Mouse (Mus musculus) neural tube, embryonic 15.5 days (tissue): ENCODE measurements at regions not wholly inside any gene's neighbourhood (a gene's known extent, or its start where the extent isn't known, plus 50 kb on each side); places are given as distances from the start of the nearest gene placed in this dataset.

Source experiments
- ATAC-seq: fragments of 200-750 bp; cut with Nextera tagmentation; 2 replicates; pipeline ENCODE4 v1.8.0; 2017; ENCODE audit warnings: mild to moderate bottlenecking, moderate TSS enrichment, moderate library complexity; ENCODE audit not compliant: low FRiP score
- H3K27ac ChIP-seq: fragments of 300-500 bp; sonication (generic); replicated peaks from 2 replicates; pipeline ENCODE4 v1.5.1; 2015; ENCODE audit warnings: mild to moderate bottlenecking, inconsistent platforms
- H3K27me3 ChIP-seq: fragments of 300-500 bp; sonication (generic); replicated peaks from 2 replicates; pipeline ENCODE4 v1.6.1; 2015; ENCODE audit warnings: inconsistent platforms
- H3K36me3 ChIP-seq: fragments of 300-500 bp; sonication (generic); 2 replicates; pipeline ENCODE4 v1.6.1; 2015; ENCODE audit warnings: inconsistent platforms
- H3K4me1 ChIP-seq: fragments of 300-500 bp; sonication (generic); 2 replicates; pipeline ENCODE4 v1.6.1; 2015; ENCODE audit warnings: inconsistent platforms
- H3K4me2 ChIP-seq: fragments of 300-500 bp; sonication (generic); 2 replicates; pipeline ENCODE4 v1.6.1; 2015; ENCODE audit warnings: inconsistent platforms, mild to moderate bottlenecking, moderate library complexity
- H3K4me3 ChIP-seq: fragments of 300-500 bp; sonication (generic); replicated peaks from 2 replicates; pipeline ENCODE4 v1.5.1; 2015; ENCODE audit warnings: mild to moderate bottlenecking, inconsistent platforms
- H3K9ac ChIP-seq: fragments of 300-500 bp; sonication (generic); replicated peaks from 2 replicates; pipeline ENCODE4 v1.6.1; 2015; ENCODE audit warnings: mild to moderate bottlenecking, inconsistent platforms
- H3K9me3 ChIP-seq: fragments of 300-500 bp; sonication (generic); replicated peaks from 2 replicates; pipeline ENCODE4 v1.6.1; 2016; ENCODE audit warnings: inconsistent platforms
- WGBS: fragments of 180-500 bp; shearing (Covaris S2); methylation state at CpG from one replicate; pipeline ENCODE4 v1.1.7; 2015; ENCODE audit warnings: mixed read lengths; 5-methylcytosine and 5-hydroxymethylcytosine counted together

DNA sequence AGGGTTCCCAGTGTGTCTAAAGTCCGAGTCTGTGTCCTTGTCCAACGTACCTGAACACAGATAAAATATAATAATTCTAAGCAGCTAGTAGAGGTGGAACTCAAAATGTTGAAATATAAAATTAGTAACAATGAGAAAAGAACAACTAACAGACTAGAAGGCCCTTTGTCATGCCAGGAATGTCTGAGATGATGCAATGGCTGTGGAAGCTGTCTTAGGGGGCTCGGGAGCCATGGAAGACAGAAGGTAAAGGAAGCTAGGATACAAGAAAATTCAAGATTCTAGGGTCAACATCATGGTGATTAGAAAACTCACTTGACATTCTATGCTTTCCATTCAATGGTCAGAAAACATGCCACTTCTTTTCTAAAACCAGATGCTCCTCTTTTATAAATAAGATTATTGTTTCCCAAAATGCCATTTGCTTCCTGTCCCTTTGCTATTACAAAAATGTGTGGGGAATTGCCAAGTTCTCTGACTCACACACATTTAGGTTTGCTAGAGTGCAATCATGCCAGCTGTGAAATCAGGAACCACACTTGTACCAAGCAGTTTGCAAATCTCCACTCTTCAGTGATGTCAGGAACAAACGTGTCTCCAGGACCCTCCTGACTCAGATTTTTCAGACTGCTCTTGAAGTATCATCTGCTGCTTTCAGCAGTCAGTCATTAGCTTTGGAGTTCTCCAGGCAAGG is 175.8 kb downstream of the Tm4sf1 start:
- H3K9ac ChIP-seq = no peak overlapping the region
- H3K4me1 ChIP-seq = no peaks in the 10 kb centered on the region
- no peaks in the 10 kb centered on the region for H3K27me3 ChIP-seq
- H3K36me3 ChIP-seq = no peaks in the 10 kb centered on the region
- WGBS = 87% methylated on average over 4 of the region's 4 CpGs
- no peak overlapping the region for H3K4me3 ChIP-seq
- H3K4me2 ChIP-seq = no peak overlapping the region
- ATAC-seq = no peak
- no peak overlapping the region for H3K27ac ChIP-seq
- H3K9me3 ChIP-seq = no peaks in the 10 kb centered on the region

DNA sequence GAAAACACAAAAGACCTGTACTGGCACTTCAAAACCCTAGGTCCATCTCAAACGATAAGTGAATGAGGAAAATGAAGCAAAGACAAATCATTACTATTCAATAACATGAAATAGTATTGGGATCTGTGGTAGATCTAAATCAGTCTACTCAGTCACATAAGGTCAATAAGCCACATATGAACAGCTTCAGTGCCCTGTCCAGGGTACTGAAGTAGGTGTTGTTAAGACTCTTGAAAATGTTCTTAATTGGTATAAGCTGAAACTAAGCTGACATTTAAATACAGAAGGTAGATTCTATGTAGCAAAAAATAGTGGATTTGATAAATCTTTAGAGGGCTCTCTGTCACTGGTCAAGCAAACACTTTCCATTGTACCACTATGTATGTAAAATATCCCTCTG is 183.8 kb downstream of the Tm4sf1 start:
- H3K9me3 ChIP-seq = no peaks in the 10 kb centered on the region
- no peak overlapping the region for H3K9ac ChIP-seq
- H3K36me3 ChIP-seq = no peaks in the 10 kb centered on the region
- ATAC-seq = no peak
- H3K4me2 ChIP-seq = no peak overlapping the region
- no peak overlapping the region for H3K27ac ChIP-seq
- H3K4me1 ChIP-seq = no peaks in the 10 kb centered on the region
- WGBS = 93% methylated on average over 1 of the region's 1 CpGs
- H3K27me3 ChIP-seq = no peaks in the 10 kb centered on the region
- H3K4me3 ChIP-seq = no peak overlapping the region

DNA sequence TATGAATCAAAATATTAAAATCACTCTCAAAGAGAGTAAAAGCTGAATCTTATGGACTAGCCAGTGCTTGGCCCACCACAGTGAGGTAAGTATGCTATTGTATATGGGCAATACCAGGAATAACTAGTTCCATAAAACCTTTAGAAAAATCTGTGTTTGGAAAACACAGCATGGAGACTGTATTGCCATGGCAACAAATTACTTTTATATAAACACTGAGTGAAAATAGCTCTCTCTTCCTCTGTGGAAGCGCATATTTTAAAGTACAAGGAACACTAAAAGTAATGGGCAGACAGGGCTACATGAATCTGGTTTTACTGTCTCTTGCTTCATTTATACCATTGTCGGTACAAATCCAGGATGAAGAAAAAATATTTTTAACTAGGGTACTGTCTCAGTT is 199.5 kb downstream of the Tm4sf1 start:
- 51% methylated on average over 2 of the region's 2 CpGs for WGBS
- Histone ChIP-seq H3K9ac (no peak overlapping the region), H3K4me2 (no peak overlapping the region), H3K4me1 (no peaks in the 10 kb centered on the region), H3K9me3 (no peaks in the 10 kb centered on the region), H3K27me3 (no peaks in the 10 kb centered on the region), H3K27ac (no peak overlapping the region), H3K36me3 (no peaks in the 10 kb centered on the region), H3K4me3 (no peak overlapping the region)
- ATAC-seq = no peak

DNA sequence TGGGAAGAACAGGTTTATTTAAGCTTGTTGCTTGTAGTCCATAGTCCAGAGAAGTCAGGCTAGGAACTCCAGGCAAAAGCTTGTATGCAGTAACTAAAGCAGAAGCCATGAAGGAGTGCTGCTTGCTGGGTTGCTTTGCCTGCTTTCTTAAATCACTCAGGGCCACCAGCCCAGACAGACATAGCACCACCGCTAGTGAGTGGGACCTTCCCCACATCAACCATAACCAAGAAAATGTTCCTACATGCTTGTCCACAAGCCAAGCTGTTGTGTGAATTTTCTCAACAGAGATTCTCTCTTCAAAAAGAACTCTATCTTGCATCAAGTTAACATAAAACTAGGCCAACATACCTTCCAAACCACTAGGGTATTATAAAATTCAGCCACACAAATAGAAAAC is 201.3 kb downstream of the Tm4sf1 start:
- no peaks in the 10 kb centered on the region for H3K36me3 ChIP-seq
- H3K27ac ChIP-seq = no peak overlapping the region
- no peak overlapping the region for H3K4me3 ChIP-seq
- WGBS = 91% methylated on average over 1 of the region's 1 CpGs
- no peak overlapping the region for H3K9ac ChIP-seq
- no peaks in the 10 kb centered on the region for H3K4me1 ChIP-seq
- no peak for ATAC-seq
- H3K9me3 ChIP-seq = no peaks in the 10 kb centered on the region
- no peak overlapping the region for H3K4me2 ChIP-seq
- H3K27me3 ChIP-seq = no peaks in the 10 kb centered on the region

DNA sequence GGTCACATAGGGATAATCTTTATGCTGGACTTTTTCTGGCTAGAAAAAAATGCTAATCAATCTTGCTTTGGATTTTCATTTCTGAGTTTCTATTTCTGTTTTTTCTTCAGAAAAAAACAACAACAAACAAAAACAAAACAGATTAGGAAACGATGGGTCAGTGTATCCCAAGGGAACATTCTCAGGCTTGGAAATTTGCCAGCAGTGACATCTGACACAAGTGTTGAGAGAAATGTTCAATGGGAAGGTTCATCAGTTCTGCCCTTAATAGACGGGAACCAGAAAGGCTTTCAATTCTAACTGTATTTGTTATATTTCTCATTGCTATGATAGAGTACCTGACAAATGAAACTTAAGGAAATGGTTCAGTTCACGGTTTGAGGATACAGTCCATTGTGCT is 206.9 kb downstream of the Tm4sf1 start:
- no peaks in the 10 kb centered on the region for H3K27me3 ChIP-seq
- ATAC-seq = no peak
- H3K27ac ChIP-seq = no peak overlapping the region
- H3K4me3 ChIP-seq = no peak overlapping the region
- H3K9ac ChIP-seq = no peak overlapping the region
- no peaks in the 10 kb centered on the region for H3K36me3 ChIP-seq
- H3K9me3 ChIP-seq = no peaks in the 10 kb centered on the region
- no peak overlapping the region for H3K4me2 ChIP-seq
- WGBS = 64% methylated on average over 3 of the region's 3 CpGs
- H3K4me1 ChIP-seq = no peaks in the 10 kb centered on the region

DNA sequence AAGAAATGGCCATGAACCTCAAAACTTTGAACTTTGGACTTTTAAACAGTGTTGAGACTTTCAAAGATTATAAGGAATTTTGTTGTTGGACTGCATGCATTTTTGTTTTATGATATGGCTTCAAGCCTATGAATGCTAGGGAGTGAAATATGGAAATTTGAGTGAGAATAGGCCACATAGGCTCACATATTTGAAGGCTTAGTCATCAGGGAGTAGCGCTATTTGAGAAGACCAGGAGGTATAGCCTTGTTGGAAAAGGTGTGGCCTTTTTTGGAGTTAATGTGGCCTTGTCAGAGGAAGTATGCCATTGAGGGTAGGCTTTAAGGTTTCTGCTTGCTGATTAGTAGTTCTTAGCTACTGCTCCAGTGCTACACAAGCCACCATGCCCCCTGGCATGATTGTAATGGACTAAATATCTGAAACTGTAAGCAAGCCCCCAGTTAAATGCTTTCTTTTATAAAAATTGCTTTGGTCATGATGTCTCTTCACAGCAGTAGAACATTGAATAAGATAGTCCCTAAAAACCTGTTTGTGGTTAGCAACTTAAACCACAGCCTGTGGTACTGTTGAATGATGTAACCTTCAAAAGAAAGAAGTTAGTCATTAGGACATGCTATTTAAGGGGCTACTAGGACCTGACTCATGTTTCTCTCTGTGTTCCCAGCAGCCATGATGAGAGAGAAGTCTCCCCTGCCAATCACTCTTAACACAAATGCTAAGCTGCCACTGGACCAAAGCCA is 208.4 kb downstream of the Tm4sf1 start:
- Histone ChIP-seq H3K4me2 (no peak overlapping the region), H3K27me3 (no peaks in the 10 kb centered on the region), H3K4me3 (no peak overlapping the region), H3K9me3 (no peaks in the 10 kb centered on the region), H3K4me1 (no peaks in the 10 kb centered on the region), H3K27ac (no peak overlapping the region), H3K9ac (no peak overlapping the region), H3K36me3 (no peaks in the 10 kb centered on the region)
- ATAC-seq = no peak
- WGBS = 88% methylated on average over 1 of the region's 1 CpGs

DNA sequence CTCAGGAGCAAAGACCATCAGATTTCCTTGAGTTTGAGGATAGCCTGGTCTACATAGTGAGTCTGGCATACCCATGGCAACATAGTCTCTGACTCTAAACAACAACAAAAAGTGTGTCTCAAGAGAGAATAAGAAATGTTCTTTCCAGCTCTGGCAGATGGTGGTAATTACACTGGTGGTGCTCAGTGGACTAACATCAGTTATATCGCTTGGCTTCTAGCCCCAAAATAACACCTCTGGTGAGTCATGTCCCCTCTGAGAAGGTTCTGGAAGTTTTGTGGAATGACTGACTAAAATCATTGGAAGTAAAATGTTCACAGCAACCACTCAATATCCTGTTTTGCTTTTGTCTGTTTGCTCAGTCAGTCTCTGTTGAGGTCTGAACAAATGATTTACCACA is 227.3 kb downstream of the Tm4sf1 start:
- Histone ChIP-seq H3K36me3 (no peaks in the 10 kb centered on the region), H3K4me3 (no peak overlapping the region), H3K27me3 (no peaks in the 10 kb centered on the region), H3K9me3 (no peaks in the 10 kb centered on the region), H3K4me1 (no peaks in the 10 kb centered on the region), H3K4me2 (no peak overlapping the region), H3K27ac (no peak overlapping the region), H3K9ac (no peak overlapping the region)
- 71% methylated on average over 1 of the region's 1 CpGs for WGBS
- no peak for ATAC-seq

DNA sequence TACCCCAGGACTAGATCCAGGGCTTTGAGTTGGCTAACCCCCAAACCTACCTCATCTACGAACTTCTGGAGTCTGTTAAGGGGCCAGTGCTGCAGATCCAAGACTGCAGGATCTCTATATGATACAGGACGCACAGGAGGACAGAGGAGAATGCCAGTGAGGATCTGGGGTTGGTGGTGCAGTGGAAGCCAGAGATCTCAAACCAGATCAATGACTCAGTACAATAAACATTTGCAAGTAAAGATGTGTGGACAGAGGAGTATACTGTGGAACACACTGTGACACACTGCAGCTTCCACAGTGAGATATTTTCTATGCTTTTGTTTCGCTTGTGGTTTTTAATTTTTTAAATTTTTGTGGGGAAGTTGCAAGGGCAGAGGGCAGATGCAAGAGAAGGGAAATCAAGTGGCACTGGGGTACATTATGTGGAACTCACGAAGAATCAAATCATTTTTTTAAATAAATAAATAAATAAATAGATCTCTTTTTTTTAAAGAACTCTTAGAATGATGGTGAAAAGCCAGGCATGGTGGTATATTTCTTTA is 227.8 kb downstream of the Tm4sf1 start:
- Histone ChIP-seq H3K36me3 (no peaks in the 10 kb centered on the region), H3K27ac (no peak overlapping the region), H3K27me3 (no peaks in the 10 kb centered on the region), H3K4me2 (no peak overlapping the region), H3K9me3 (no peaks in the 10 kb centered on the region), H3K9ac (no peak overlapping the region), H3K4me1 (no peaks in the 10 kb centered on the region), H3K4me3 (no peak overlapping the region)
- ATAC-seq = no peak
- 92% methylated on average over 4 of the region's 4 CpGs for WGBS

DNA sequence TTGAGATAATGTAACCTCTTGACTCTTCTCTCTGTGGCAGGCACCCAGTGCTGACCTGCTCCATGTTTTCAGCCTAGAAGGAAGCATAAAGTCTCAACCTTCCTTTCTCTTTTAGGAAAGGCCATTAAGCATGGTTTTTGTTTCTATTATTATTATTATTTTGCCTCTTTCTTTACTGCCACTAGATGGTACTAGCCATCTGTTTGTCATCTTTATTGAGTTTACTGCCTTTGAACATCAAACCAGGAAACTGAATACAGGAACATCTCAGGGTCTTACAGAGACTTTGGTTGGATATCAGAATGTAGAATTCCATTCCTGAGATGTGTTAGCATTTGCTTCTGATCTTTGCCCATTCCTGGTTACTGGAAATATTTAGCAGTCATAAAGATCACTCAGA is 268.8 kb downstream of the Tm4sf1 start:
- Histone ChIP-seq H3K4me1 (no peaks in the 10 kb centered on the region), H3K9me3 (no peaks in the 10 kb centered on the region; the same call in 1 of the 2 replicates), H3K36me3 (no peaks in the 10 kb centered on the region), H3K4me3 (no peak overlapping the region), H3K4me2 (no peak overlapping the region), H3K9ac (no peak overlapping the region), H3K27ac (no peak overlapping the region), H3K27me3 (no peaks in the 10 kb centered on the region)
- ATAC-seq = no peak

DNA sequence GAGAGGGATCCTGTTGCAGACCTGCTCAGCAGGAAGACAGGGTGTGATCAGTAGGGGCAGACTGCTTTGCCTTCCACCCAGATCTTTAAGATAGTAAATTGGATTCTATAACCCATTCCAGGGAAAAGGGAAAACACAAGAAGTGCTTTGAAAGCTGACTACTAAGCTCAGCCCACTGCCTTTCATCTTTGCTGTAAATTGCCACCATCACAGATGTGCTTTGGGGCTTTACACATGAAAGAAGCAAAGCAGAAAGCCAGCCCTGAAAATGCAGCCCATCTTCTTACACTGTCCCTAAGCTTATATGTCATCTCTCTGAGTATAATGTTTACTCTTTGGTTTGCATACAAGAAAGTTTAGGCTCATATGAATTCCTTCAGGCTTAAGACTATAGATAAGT is 283.6 kb downstream of the Tm4sf1 start:
- H3K4me1 ChIP-seq = no peaks in the 10 kb centered on the region
- no peak for ATAC-seq
- H3K27me3 ChIP-seq = no peaks in the 10 kb centered on the region

DNA sequence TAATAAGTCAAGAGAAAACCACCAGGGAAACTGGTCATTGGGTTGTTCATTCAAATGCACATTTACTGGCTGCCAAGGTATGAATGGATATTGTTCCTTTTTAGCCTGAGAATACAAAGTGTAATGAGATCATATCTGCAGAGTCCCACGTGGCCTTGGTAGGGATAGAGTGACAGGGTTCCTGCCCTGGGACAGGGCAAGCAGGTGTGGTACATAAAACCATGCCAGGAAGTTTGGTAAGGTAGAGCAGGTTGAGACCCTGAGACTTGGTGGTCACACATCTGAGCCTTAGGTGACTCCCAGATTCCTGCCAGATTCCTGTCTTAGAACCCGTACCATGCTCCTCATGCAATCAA is 320.5 kb downstream of the Tm4sf1 start:
- WGBS = 68% methylated on average over 2 of the region's 2 CpGs
- H3K4me1 ChIP-seq = peaks cover 4% of the 10 kb centered on the region; the same call in 1 of the 2 replicates
- H3K9me3 ChIP-seq = no peaks in the 10 kb centered on the region
- no peak overlapping the region for H3K4me3 ChIP-seq
- no peak overlapping the region for H3K27ac ChIP-seq
- no peak overlapping the region for H3K9ac ChIP-seq
- H3K4me2 ChIP-seq = no peak overlapping the region
- H3K36me3 ChIP-seq = no peaks in the 10 kb centered on the region
- ATAC-seq = no peak
- no peaks in the 10 kb centered on the region for H3K27me3 ChIP-seq

More for the DNA sequence above, 283.6 kb downstream of the Tm4sf1 start:
- H3K27ac ChIP-seq = no peak overlapping the region
- H3K9me3 ChIP-seq = no peaks in the 10 kb centered on the region
- no peaks in the 10 kb centered on the region for H3K36me3 ChIP-seq
- H3K4me2 ChIP-seq = no peak overlapping the region
- no peak overlapping the region for H3K9ac ChIP-seq
- H3K4me3 ChIP-seq = no peak overlapping the region

DNA sequence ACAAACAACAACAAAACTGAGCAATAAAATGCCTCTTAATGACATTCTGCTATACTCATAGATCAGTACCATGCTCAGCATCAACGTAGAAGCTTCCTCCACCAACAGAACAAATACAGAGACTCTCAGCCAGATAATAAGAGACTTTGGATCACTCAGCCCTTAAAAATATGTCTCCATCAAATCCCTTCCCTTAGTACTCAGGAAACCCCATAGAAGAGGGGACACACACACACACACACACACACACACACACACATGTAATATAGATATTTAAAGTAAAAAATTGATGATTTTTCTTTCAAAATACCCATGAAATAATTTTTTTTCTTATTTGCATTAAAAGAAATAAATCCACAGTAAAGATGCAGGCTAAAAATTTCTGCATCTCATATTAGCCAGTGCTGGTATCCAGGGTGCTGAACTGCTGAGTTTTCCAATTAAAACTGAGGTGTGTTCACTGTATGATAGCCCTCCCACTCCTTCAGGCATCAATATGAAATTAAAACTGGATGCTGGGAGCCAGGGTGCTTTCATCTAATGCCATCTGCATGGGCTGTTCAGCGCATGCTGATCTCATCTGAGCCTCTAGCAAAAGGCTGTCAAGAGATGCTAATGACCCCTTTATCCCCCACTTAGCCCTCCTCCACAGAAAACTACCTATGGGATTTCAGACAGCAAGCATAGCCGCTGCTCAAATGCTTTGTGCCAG is 321.0 kb downstream of the Tm4sf1 start:
- Histone ChIP-seq H3K36me3 (no peaks in the 10 kb centered on the region), H3K4me3 (no peak overlapping the region), H3K27ac (no peak overlapping the region), H3K9me3 (no peaks in the 10 kb centered on the region), H3K4me2 (no peak overlapping the region), H3K27me3 (no peaks in the 10 kb centered on the region), H3K4me1 (peaks cover 4% of the 10 kb centered on the region; the same call in 1 of the 2 replicates), H3K9ac (no peak overlapping the region)
- 32% methylated on average over 3 of the region's 3 CpGs for WGBS
- ATAC-seq = no peak; the same call in 1 of the 2 replicates
